In genomic region chr17:71965733-71966606, GRCm38 (mm10) we compare ENCODE assay signal across 8 mouse cellular contexts.
A peak's percentile ranks its signal among the peaks of the same experiment; 100 is the strongest.
DNase-seq lines count a peak whose midpoint lies in the region; ATAC-seq and TF ChIP-seq lines count a peak whose summit lies in the region.

No protein-coding gene starts in this region.

- H3K9me3 ChIP-seq in heart, embryonic 11.5 days (replicated peaks; ENCODE audit: control insufficient read depth, low read length), result no peaks in the 10 kb centered on the region
- no peaks in the 10 kb centered on the region for H3K9me3 ChIP-seq in kidney, postnatal 0 days (replicated peaks; ENCODE audit: low read length)

- no peak overlapping the region for H3K9ac ChIP-seq in heart, embryonic 11.5 days (ENCODE audit: low read depth, low read length)
- no peak overlapping the region for H3K9ac ChIP-seq in kidney, postnatal 0 days (ENCODE audit: low read depth, low read length)

- peak; percentile 85 for TF ChIP-seq CTCF in kidney, postnatal 0 days (IDR thresholded peaks at IDR 0.05; ENCODE audit: low read depth)

- WGBS in heart, embryonic 11.5 days (ENCODE audit: insufficient replicate concordance), result 64% methylated on average over 9 of the region's 9 CpGs
- WGBS in kidney, postnatal 0 days, result 59% methylated on average over 9 of the region's 9 CpGs

- no peak overlapping the region for H3K27ac ChIP-seq in heart, embryonic 11.5 days (ENCODE audit: low read depth, low read length)
- H3K27ac ChIP-seq in kidney, postnatal 0 days, result no peak overlapping the region

- no peaks in the 10 kb centered on the region for H3K36me3 ChIP-seq in heart, embryonic 11.5 days (ENCODE audit: control insufficient read depth, insufficient read depth, low read length)
- no peaks in the 10 kb centered on the region for H3K36me3 ChIP-seq in kidney, postnatal 0 days (ENCODE audit: insufficient read depth, low read length)

- ATAC-seq in heart, embryonic 11.5 days (replicated peaks; ENCODE audit: insufficient number of reproducible peaks, low FRiP score, low TSS enrichment), result no peak
- peak; percentile 71 for ATAC-seq in kidney, postnatal 0 days (replicated peaks; ENCODE audit: low FRiP score, low read depth)

- DNase-seq in heart, adult 11 months, result peak; percentile 88
- peak; percentile 70 for DNase-seq in A20 (ENCODE audit: low read depth, low spot score)
- DNase-seq in cerebellum, adult 18-20 months, result peak; percentile 73 to 75
- DNase-seq in gastrocnemius, postnatal 10 days, result peak; percentile 45
- peak; percentile 73 for DNase-seq in kidney, postnatal 0 days (ENCODE audit: low spot score)
- peak; percentile 19 to 32 for DNase-seq in lung, postnatal 4 days
- peak; percentile 5 to 21 for DNase-seq in spleen, postnatal 36 days (ENCODE audit: low spot score in 2 of 2)

- no peak overlapping the region for H3K4me2 ChIP-seq in heart, embryonic 11.5 days
- no peak overlapping the region for H3K4me2 ChIP-seq in kidney, postnatal 0 days (ENCODE audit: low read length)

- H3K4me1 ChIP-seq in heart, embryonic 11.5 days (ENCODE audit: control insufficient read depth, insufficient read depth, low read length), result no peaks in the 10 kb centered on the region
- H3K4me1 ChIP-seq in kidney, postnatal 0 days (replicated peaks; ENCODE audit: insufficient read depth, low read length), result no peaks in the 10 kb centered on the region

- no peak overlapping the region for H3K4me3 ChIP-seq in heart, embryonic 11.5 days (ENCODE audit: low read depth, low read length)
- no peak overlapping the region for H3K4me3 ChIP-seq in kidney, postnatal 0 days (replicated peaks; ENCODE audit: low read depth, low read length)

- 0 out of 2 replicates have a peak, but pooled peaks cover 3% of the 10 kb centered on the region for H3K27me3 ChIP-seq in heart, embryonic 11.5 days (ENCODE audit: control insufficient read depth, insufficient read depth, low read length)
- H3K27me3 ChIP-seq in kidney, postnatal 0 days (ENCODE audit: insufficient read depth, low read length), result no peaks in the 10 kb centered on the region

Comparison
In these comparisons a context has a peak if more than half of its experiments do, and no peak if none do; other contexts are left out.
1. DNase-seq: peak in every context shown above with its lines; median percentile 88 in heart, adult 11 months; 74 in cerebellum, adult 18-20 months; 73 in kidney, postnatal 0 days; 70 in A20; 45 in gastrocnemius, postnatal 10 days; 26 in lung, postnatal 4 days; 13 in spleen, postnatal 36 days.